Mouse (Mus musculus) 3134 (cell line): ENCODE results near the gene Rilpl1.
"Not testable (repeated sequence)": the region's sequence is repeated elsewhere in the genome, so short reads cannot be mapped to it uniquely, and the experiment has no call there.

Experiments
- DNase-seq: peaks from one replicate; pipeline ENCODE4 v3.0.0-alpha.2; 2011; ENCODE audit warnings: low spot score; ENCODE audit not compliant: insufficient read length; ENCODE audit errors: extremely low read depth

Gene Rilpl1

GRCm38 (mm10) chr5:124531583-124531930, 366 bp upstream of the Rilpl1 start:
- no peak for DNase-seq

GRCm38 (mm10) chr5:124529697-124530096, 1.5 kb downstream of the Rilpl1 start:
- DNase-seq = no peak

GRCm38 (mm10) chr5:124529191-124529651, 2.0 kb downstream of the Rilpl1 start:
- no peak for DNase-seq

DNA sequence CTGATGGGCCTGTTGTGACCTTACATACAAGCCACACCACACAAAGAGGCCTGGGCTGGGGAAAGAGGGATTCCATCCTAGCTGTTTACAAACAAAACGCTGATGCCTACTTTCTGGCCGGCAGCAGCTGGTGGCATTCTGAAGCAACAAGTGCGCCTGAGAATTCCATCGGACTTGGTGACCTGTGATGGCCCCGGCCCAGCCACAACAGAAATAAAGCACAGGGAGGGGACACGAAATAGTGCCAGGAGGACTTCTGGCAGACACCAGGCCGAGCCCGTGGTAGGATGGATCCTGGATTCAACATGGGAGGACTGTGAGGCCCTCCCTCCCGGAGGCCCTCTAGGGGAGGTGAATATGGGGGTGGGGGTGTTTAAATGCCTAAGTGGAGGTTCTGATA, 2.4 kb downstream of the Rilpl1 start:
- no peak for DNase-seq

DNA sequence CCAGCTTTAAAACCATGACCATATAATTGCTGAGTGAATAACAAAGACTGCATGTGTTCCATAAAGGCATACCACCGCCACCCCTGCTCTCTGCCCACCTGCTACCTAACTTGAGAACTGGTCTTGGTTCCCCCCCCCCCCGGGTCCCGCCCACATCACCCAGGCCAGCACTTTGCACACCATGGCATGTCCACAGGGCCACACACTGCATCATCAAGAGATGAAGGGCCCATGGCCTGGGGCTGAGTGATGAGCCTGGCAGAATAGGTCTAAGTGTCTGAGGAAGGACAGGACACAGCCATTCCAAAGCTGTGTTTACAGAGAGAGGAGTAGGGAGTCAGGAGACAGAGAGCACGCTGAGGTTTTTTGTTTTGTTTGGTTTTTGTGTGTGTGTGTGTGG, 2.8 kb downstream of the Rilpl1 start:
- DNase-seq = no peak

GRCm38 (mm10) chr5:124524943-124525342, 6.2 kb downstream of the Rilpl1 start:
- DNase-seq = no peak

GRCm38 (mm10) chr5:124523032-124523431, 8.2 kb downstream of the Rilpl1 start:
- DNase-seq = no peak

DNA sequence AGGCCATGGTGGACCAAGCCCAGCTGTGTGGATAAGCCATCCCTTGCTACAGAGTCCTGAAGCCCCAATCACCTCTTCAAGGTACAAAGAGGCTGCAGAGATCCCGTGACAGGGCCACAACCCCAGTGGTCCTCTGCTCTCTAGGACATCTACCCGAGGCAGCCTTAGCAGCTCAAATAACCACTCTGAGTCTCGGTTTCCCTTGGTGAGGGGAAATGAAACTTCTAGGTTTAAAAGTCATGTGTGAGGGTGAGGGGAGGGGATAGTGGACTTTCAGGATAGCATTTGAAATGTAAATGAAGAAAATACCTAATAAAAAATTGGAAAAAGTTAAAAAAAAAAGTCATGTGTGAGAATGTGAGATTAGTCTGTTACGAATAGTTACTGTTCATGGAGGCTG, 9.6 kb downstream of the Rilpl1 start:
- DNase-seq = no peak

DNA sequence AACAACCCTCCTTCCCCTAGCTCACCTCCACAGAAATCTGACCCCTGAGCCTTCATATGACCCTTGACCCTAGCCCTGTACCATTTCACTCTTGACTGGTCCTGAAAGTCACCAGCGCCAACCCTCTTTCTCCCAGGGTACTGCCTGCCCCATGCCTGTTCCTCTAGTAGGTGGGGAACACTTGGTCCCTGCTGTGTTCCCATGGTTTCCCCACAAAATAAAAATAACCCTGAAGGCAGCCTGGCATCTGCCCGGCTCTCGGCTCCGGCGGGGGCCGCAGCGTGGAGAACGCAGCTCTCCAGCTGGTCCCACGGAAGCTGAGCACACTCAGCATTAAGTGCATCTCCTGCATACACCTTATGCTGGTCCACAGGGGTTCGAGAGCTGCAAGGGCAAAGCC, 12.5 kb downstream of the Rilpl1 start:
- DNase-seq = no peak

DNA sequence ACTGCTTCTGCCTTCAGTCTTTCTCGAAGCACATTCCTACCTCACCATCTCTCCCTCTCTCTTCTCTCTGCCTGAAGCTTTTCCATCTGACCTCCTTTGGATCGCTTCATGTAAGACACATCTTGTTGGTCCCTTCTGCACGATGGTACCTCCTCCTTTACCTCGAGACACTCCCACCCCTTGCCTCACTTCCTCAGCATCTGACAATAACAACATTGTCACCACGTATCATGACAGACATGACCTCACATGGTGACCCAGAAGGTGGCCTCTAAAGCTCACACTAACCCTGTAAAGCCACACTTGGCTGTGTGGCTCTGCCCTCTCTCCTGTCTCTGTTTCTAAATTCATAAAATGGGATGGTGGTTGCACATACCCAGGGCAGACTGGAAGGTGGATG, 15.4 kb downstream of the Rilpl1 start:
- no peak for DNase-seq

GRCm38 (mm10) chr5:124510536-124511050, 20.6 kb downstream of the Rilpl1 start:
- DNase-seq = no peak

GRCm38 (mm10) chr5:124509742-124510237, 21.4 kb downstream of the Rilpl1 start:
- DNase-seq = peak; percentile 88

GRCm38 (mm10) chr5:124509200-124509599, 22.0 kb downstream of the Rilpl1 start:
- DNase-seq = no peak

GRCm38 (mm10) chr5:124506731-124507359, 24.3 kb downstream of the Rilpl1 start:
- DNase-seq = peak; percentile 80

DNA sequence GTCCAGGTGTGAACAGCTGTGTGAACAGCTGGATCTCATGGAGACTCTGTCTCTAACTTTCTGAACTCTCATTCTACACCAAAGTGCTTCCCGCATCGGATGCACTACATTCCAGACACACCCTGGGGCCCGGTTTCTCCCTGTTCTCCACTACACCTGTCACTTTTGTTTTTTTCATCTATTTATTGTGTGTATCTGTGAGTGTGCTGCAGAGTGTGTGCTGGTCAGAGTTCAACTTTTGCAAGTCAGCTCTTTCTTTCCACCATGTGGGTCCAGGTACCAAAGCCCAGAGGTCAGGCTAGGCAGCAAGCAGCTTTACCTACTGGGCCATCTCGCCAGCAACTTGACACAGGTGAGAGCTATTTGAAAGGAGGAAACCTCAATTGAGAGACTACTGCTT, 26.0 kb downstream of the Rilpl1 start:
- DNase-seq = no peak

GRCm38 (mm10) chr5:124503742-124504141, 27.4 kb downstream of the Rilpl1 start:
- no peak for DNase-seq

DNA sequence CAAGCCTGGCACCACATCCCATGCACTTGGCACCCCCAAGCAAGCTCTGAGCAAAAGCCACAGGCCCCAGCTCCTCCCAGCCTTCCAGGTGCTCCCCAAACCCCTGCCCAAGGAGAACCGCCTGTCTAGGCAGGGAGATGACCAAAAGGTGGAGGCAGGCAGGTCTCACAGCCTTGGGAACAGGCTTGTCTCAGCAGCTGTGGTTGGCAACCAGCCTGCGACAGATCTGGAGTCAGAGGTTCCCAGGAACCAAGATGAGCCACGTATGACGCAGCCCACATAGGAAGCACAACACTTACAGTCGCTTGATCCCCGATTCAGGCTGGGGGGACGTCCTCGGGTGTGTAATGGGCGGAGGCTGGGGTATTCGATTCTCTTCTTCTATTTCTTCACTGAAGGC, 29.6 kb downstream of the Rilpl1 start:
- DNase-seq = no peak

DNA sequence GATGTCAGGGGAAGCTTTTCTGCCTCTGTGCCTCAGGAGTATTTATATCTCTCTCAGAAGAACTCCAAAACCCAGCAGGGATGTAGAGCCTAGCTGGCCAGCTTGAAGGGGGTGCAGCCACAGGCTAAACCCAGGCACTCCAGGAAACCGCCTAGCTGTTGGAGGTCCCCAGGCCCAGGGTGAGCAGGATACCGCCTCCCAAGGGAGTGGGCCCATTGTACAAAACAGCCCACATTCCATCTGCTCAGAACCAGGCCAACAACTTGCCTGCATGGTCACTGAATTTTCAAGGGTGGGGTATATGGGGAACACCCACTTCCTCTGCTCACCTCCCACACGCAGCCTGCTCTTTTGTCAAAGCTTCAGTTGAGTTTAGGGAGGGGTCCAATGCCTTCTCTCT, 30.6 kb downstream of the Rilpl1 start:
- no peak for DNase-seq

DNA sequence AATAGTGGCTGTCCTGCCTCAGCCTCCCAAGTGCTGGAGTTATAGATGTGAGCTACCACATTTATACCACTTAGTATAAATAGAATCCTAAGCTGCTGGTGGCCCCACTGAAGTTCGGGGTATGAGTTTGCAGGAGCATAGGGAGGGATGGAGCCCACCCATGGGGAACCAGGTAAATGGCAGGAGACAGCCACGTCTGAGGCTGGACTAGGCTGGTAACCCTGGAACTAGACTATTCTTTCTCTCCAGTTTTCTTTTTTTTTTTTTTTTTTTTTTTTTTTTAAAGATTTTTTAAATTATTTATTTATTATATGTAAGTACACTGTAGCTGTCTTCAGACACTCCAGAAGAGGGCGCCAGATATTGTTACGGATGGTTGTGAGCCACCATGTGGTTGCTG, 31.2 kb downstream of the Rilpl1 start:
- not testable (repeated sequence) for DNase-seq

GRCm38 (mm10) chr5:124499001-124499400, 32.2 kb downstream of the Rilpl1 start:
- DNase-seq = no peak

DNA sequence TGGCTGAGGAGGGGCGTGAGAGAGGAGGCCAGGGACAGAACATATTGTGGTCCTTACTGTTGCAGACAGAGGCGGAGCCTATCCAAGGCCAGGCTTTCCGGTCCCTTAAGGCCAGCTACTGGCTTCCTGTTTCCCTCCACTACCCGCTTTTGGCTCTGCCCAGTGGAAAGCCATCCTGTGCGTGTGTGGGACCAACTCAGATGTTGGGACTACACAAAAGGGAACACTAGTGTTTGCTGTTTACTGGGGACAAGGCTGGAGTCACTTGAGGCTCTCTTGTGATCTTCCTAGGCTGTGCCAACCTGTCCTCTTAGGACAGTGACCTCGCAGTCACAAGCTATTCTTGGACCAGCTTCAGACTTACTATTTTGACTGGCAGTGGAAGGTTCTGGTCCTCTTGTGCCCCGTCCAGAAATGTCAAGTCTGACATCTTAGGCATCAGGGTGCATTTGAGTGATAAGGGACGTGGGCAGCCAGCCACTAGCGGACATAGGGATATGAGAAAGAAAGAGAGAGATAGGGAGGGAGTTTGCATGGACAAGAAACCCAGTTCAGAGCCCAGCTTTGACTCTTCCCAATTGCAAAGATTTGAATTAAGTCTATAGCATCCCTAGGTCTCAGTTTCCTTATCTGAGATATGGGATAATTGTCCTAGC, 32.8 kb downstream of the Rilpl1 start:
- DNase-seq = no peak
